Mouse (Mus musculus) thymus, adult 2 months (tissue): Measurements from ENCODE around the gene Cmah.

ENCODE experiments used
- CTCF ChIP-seq: fragments of 200-500 bp; IDR thresholded peaks from 2 replicates; pipeline ENCODE4 v1.5.1; 2012; ENCODE audit warnings: mild to moderate bottlenecking, control low read depth, low read length, moderate library complexity, borderline replicate concordance; ENCODE audit not compliant: control insufficient read depth, poor library complexity, insufficient read depth; ENCODE audit errors: extremely low read depth
- POLR2A ChIP-seq: fragments of 200-500 bp; IDR thresholded peaks from 2 replicates; pipeline ENCODE4 v1.6.1; 2012; ENCODE audit warnings: mild to moderate bottlenecking, low read length, control low read depth, moderate library complexity; ENCODE audit not compliant: control insufficient read depth, poor library complexity, insufficient read depth; ENCODE audit errors: extremely low read depth

GRCm38 (mm10) chr13:24520796-24521195 is 193.6 kb downstream of the Cmah start:
- TF ChIP-seq CTCF (no peak), POLR2A (no peak)
